Comparison of ENCODE assay signal across 8 mouse cellular contexts in the genomic region with DNA sequence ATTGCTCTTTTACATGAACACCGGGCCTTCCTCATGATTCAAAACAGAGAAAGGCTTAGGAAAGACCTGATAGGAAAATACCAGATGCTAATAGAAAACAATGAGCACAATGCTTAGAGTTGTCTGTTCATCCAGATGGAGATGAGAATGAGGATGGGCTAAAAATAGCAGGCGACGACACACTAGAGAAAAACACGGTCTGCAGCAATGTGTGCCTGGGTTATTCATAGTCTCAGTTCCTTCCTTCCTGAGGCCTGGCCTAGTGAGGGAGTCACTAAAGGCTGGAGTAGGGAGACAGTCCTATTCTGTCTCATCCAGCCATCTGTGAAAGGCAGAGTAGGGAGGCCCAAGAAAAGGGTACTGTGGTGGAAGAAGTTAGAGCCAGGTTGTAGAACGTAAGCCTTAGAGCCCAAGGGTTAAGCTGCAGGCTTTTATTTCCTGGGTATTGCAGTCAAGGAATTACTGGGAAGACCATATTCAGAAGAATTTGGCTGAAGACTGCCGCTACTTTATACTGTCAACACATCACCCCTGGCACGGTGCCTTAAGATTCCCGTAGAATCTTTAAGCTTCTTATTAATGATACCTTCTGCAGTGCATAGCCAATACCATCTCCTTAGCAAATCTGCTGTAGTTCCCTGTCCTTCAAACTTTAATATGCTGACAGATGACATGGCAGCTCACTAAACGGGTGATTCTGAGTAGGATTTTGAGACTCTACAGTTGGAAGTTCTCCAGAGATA. TPM values are rescaled to one million over a fixed set of nuclear protein-coding genes. Genes with fewer than 3 reads are reported as not detected.
DNase-seq lines count a peak whose midpoint lies in the region; ATAC-seq and TF ChIP-seq lines count a peak whose summit lies in the region.

No protein-coding gene starts in this region.

- H3K4me2 ChIP-seq in forebrain, embryonic 15.5 days (replicated peaks) = no peak overlapping the region
- no peak overlapping the region for H3K4me2 ChIP-seq in hindbrain, embryonic 11.5 days (replicated peaks; ENCODE audit: low read depth, low read length)
- H3K4me2 ChIP-seq in neural tube, embryonic 15.5 days = no peak overlapping the region

- no peak overlapping the region for H3K4me3 ChIP-seq in forebrain, embryonic 15.5 days
- no peak overlapping the region for H3K4me3 ChIP-seq in hindbrain, embryonic 11.5 days (ENCODE audit: low read depth, low read length)
- no peak overlapping the region for H3K4me3 ChIP-seq in left cerebral cortex, adult 2 months
- H3K4me3 ChIP-seq in neural tube, embryonic 15.5 days (replicated peaks) = no peak overlapping the region

- WGBS in forebrain, embryonic 15.5 days = 63% methylated on average over 9 of the region's 9 CpGs
- 69% methylated on average over 9 of the region's 9 CpGs for WGBS in hindbrain, embryonic 11.5 days
- WGBS in neural tube, embryonic 15.5 days = 61% methylated on average over 9 of the region's 9 CpGs

- no peak for TF ChIP-seq CTCF in left cerebral cortex, adult 2 months (IDR thresholded peaks at IDR 0.05)

- H3K27ac ChIP-seq in forebrain, embryonic 15.5 days (replicated peaks) = peak overlapping the region; percentile 64
- H3K27ac ChIP-seq in hindbrain, embryonic 11.5 days (ENCODE audit: low read depth, low read length) = peak overlapping the region; percentile 75
- H3K27ac ChIP-seq in left cerebral cortex, adult 2 months = peak overlapping the region; percentile 37; the same call in 1 of the 2 replicates
- peak overlapping the region; percentile 25 for H3K27ac ChIP-seq in neural tube, embryonic 15.5 days (replicated peaks)

- ATAC-seq in cerebellum, adult (ENCODE audit: insufficient number of reproducible peaks, low FRiP score, low TSS enrichment) = peak; percentile 49; the same call in 1 of the 2 replicates
- peak; percentile 26; the same call in 1 of the 2 replicates for ATAC-seq in forebrain, embryonic 15.5 days (replicated peaks)
- no peak for ATAC-seq in hindbrain, embryonic 11.5 days (ENCODE audit: low FRiP score)
- no peak for ATAC-seq in neural tube, embryonic 15.5 days (ENCODE audit: low FRiP score)

- no peak for DNase-seq in cerebellum, postnatal 36 days
- no peak for DNase-seq in hindbrain, embryonic 11.5 days (ENCODE audit: low spot score)
- peak; percentile 16 to 19 for DNase-seq in left cerebral cortex, adult 2 months (ENCODE audit: extremely low spot score in 1 of 2, low spot score in 2 of 2)
- DNase-seq in urinary bladder, adult 18-20 months (ENCODE audit: low spot score in 2 of 2) = no peak
- no peak for DNase-seq in spleen, postnatal 14 days (ENCODE audit: low spot score in 2 of 2)

- no peak overlapping the region for H3K9ac ChIP-seq in forebrain, embryonic 15.5 days (replicated peaks)
- H3K9ac ChIP-seq in hindbrain, embryonic 11.5 days (ENCODE audit: low read depth, low read length) = no peak overlapping the region
- no peak overlapping the region for H3K9ac ChIP-seq in neural tube, embryonic 15.5 days (replicated peaks)

- 0 out of 2 replicates have a peak, but pooled peaks cover 8% of the 10 kb centered on the region for H3K9me3 ChIP-seq in forebrain, embryonic 15.5 days
- no peaks in the 10 kb centered on the region; the same call in 1 of the 2 replicates for H3K9me3 ChIP-seq in hindbrain, embryonic 11.5 days (ENCODE audit: control insufficient read depth, low read length)
- no peaks in the 10 kb centered on the region for H3K9me3 ChIP-seq in neural tube, embryonic 15.5 days (replicated peaks)

- H3K36me3 ChIP-seq in forebrain, embryonic 15.5 days = no peaks in the 10 kb centered on the region
- H3K36me3 ChIP-seq in hindbrain, embryonic 11.5 days (ENCODE audit: control insufficient read depth, insufficient read depth, low read length) = no peaks in the 10 kb centered on the region
- H3K36me3 ChIP-seq in neural tube, embryonic 15.5 days = peaks cover 4% of the 10 kb centered on the region; the same call in 1 of the 2 replicates

- intact Hi-C loops in left cerebral cortex, adult 2 months (cut with DNase I) = loop anchor here (5.0 kb wide), 1 partner anchor 64 kb away; no protein-coding TSS in a partner anchor

- peaks cover 38% of the 10 kb centered on the region for H3K4me1 ChIP-seq in forebrain, embryonic 15.5 days
- peaks cover 4% of the 10 kb centered on the region for H3K4me1 ChIP-seq in hindbrain, embryonic 11.5 days (replicated peaks; ENCODE audit: control insufficient read depth, insufficient read depth, low read length)
- H3K4me1 ChIP-seq in neural tube, embryonic 15.5 days = peaks cover 35% of the 10 kb centered on the region

- no peaks in the 10 kb centered on the region for H3K27me3 ChIP-seq in forebrain, embryonic 15.5 days
- no peaks in the 10 kb centered on the region for H3K27me3 ChIP-seq in hindbrain, embryonic 11.5 days (ENCODE audit: control insufficient read depth, insufficient read depth, low read length)
- H3K27me3 ChIP-seq in neural tube, embryonic 15.5 days (replicated peaks) = no peaks in the 10 kb centered on the region

RNA-seq across cellular contexts. Expression of a gene that starts 43.2 kb away (rescaled TPM):
- polyA plus RNA-seq in forebrain, embryonic 15.5 days (2015; fragmentation: Nextera tagmentation; extraction: Ambion mirVana) = 4.5 and 4.9 TPM in 2 replicates
- 10.6 and 13.1 TPM in 2 replicates for polyA plus RNA-seq in hindbrain, embryonic 11.5 days (2014; fragmentation: Nextera tagmentation; extraction: Ambion mirVana)
- 1 to 10 TPM; 4.8 to 5.0 TPM for total RNA-seq in left cerebral cortex, adult 2 months (2021)
- 3.4 and 4.5 TPM in 2 replicates for polyA plus RNA-seq in neural tube, embryonic 15.5 days (2015; fragmentation: Nextera tagmentation; extraction: Ambion mirVana)

Comparison
In these comparisons a context has a peak if more than half of its experiments do, and no peak if none do; other contexts are left out.
1. ATAC-seq: peak in cerebellum, adult (single experiment) and forebrain, embryonic 15.5 days (single experiment); none in hindbrain, embryonic 11.5 days (single experiment) and neural tube, embryonic 15.5 days (single experiment).
2. DNase-seq: peak in left cerebral cortex, adult 2 months (2 of 2); none in cerebellum, postnatal 36 days (0 of 2), hindbrain, embryonic 11.5 days (single experiment), urinary bladder, adult 18-20 months (0 of 2) and spleen, postnatal 14 days (0 of 2).
3. H3K27ac ChIP-seq: peak in every context shown above with its lines; median percentile 75 in hindbrain, embryonic 11.5 days; 64 in forebrain, embryonic 15.5 days; 37 in left cerebral cortex, adult 2 months; 25 in neural tube, embryonic 15.5 days.